Mouse (Mus musculus): Measurements from ENCODE around the gene Olfr1023. TPM values are rescaled to one million over a fixed set of nuclear protein-coding genes. Genes with fewer than 3 reads are reported as not detected.

The Olfr1023 gene
- polyA plus RNA-seq, 1 experiment from 2014 or later = not detected

Other genes with a start within 250 kb of the Olfr1023 start
- gene Olfr1002, start 234.9 kb upstream of the Olfr1023 start, polyA plus RNA-seq (2014; fragmentation: Nextera tagmentation; extraction: Ambion mirVana) = not detected in 2 replicates
- not detected in 2 replicates for gene Olfr154, start 221.2 kb upstream of the Olfr1023 start, polyA plus RNA-seq (2014; fragmentation: Nextera tagmentation; extraction: Ambion mirVana)
- gene Olfr1006, start 206.9 kb upstream of the Olfr1023 start, polyA plus RNA-seq (2014; fragmentation: Nextera tagmentation; extraction: Ambion mirVana) = not detected in 2 replicates
- gene Olfr1008, start 196.2 kb upstream of the Olfr1023 start, polyA plus RNA-seq (2014; fragmentation: Nextera tagmentation; extraction: Ambion mirVana) = not detected in 2 replicates
- gene Olfr1009, start 170.2 kb upstream of the Olfr1023 start, polyA plus RNA-seq (2014; fragmentation: Nextera tagmentation; extraction: Ambion mirVana) = not detected in 2 replicates
- not detected in 2 replicates for gene Olfr1012, start 122.9 kb upstream of the Olfr1023 start, polyA plus RNA-seq (2014; fragmentation: Nextera tagmentation; extraction: Ambion mirVana)
- not detected in 2 replicates for gene Olfr1013, start 118.5 kb upstream of the Olfr1023 start, polyA plus RNA-seq (2014; fragmentation: Nextera tagmentation; extraction: Ambion mirVana)
- gene Olfr1014, start 112.9 kb upstream of the Olfr1023 start, polyA plus RNA-seq (2014; fragmentation: Nextera tagmentation; extraction: Ambion mirVana) = not detected in 2 replicates
- not detected in 2 replicates for gene Olfr1015, start 103.6 kb upstream of the Olfr1023 start, polyA plus RNA-seq (2014; fragmentation: Nextera tagmentation; extraction: Ambion mirVana)
- not detected in 2 replicates for gene Olfr1016, start 83.1 kb upstream of the Olfr1023 start, polyA plus RNA-seq (2014; fragmentation: Nextera tagmentation; extraction: Ambion mirVana)
- not detected in 2 replicates for gene Olfr1018, start 67.2 kb upstream of the Olfr1023 start, polyA plus RNA-seq (2014; fragmentation: Nextera tagmentation; extraction: Ambion mirVana)
- not detected in 2 replicates for gene Olfr1019, start 40.2 kb upstream of the Olfr1023 start, polyA plus RNA-seq (2014; fragmentation: Nextera tagmentation; extraction: Ambion mirVana)
- gene Olfr1020, start 38.6 kb upstream of the Olfr1023 start, polyA plus RNA-seq (2014; fragmentation: Nextera tagmentation; extraction: Ambion mirVana) = not detected in 2 replicates
- gene Olfr1022, start 17.0 kb upstream of the Olfr1023 start, polyA plus RNA-seq (2014; fragmentation: Nextera tagmentation; extraction: Ambion mirVana) = not detected in 2 replicates
- gene Olfr1024, start 19.4 kb downstream of the Olfr1023 start, polyA plus RNA-seq (2014; fragmentation: Nextera tagmentation; extraction: Ambion mirVana) = not detected in 2 replicates
- gene Olfr1025-ps1, start 29.6 kb downstream of the Olfr1023 start, polyA plus RNA-seq (2014; fragmentation: Nextera tagmentation; extraction: Ambion mirVana) = not detected in 2 replicates
- not detected in 2 replicates for gene Olfr1026, start 35.9 kb downstream of the Olfr1023 start, polyA plus RNA-seq (2014; fragmentation: Nextera tagmentation; extraction: Ambion mirVana)
- gene Olfr1028, start 64.8 kb downstream of the Olfr1023 start, polyA plus RNA-seq (2014; fragmentation: Nextera tagmentation; extraction: Ambion mirVana) = not detected in 2 replicates
- not detected in 2 replicates for gene Olfr1029, start 88.3 kb downstream of the Olfr1023 start, polyA plus RNA-seq (2014; fragmentation: Nextera tagmentation; extraction: Ambion mirVana)
- not detected in 2 replicates for gene Olfr1030, start 93.6 kb downstream of the Olfr1023 start, polyA plus RNA-seq (2014; fragmentation: Nextera tagmentation; extraction: Ambion mirVana)
- not detected in 2 replicates for gene Olfr1031, start 104.7 kb downstream of the Olfr1023 start, polyA plus RNA-seq (2014; fragmentation: Nextera tagmentation; extraction: Ambion mirVana)
- gene Olfr1032, start 119.9 kb downstream of the Olfr1023 start, polyA plus RNA-seq (2014; fragmentation: Nextera tagmentation; extraction: Ambion mirVana) = not detected in 2 replicates
- 2.7 and 3.9 TPM in 2 replicates for gene Olfr1033, start 135.0 kb downstream of the Olfr1023 start, polyA plus RNA-seq (2014; fragmentation: Nextera tagmentation; extraction: Ambion mirVana)
- gene Olfr1034, start 160.2 kb downstream of the Olfr1023 start, polyA plus RNA-seq (2014; fragmentation: Nextera tagmentation; extraction: Ambion mirVana) = 0.08 and 0.12 TPM in 2 replicates
- gene Olfr1036, start 188.4 kb downstream of the Olfr1023 start, polyA plus RNA-seq (2014; fragmentation: Nextera tagmentation; extraction: Ambion mirVana) = not detected in 2 replicates
- gene Olfr1037, start 201.7 kb downstream of the Olfr1023 start, polyA plus RNA-seq (2014; fragmentation: Nextera tagmentation; extraction: Ambion mirVana) = not detected in 2 replicates

All from heart, embryonic 14.5 days (tissue).